Mouse (Mus musculus) cerebellum, adult 2 months (tissue): Measurements from ENCODE around the gene Rpl27. TPM values are rescaled to one million over a fixed set of nuclear protein-coding genes. Genes with fewer than 3 reads are reported as not detected.

Experiments used
- DNase-seq, 2 experiments: peaks; one replicate each; pipeline ENCODE4 v3.0.0; 2021
- H3K27ac ChIP-seq: fragments of 200-500 bp; 2 replicates; pipeline ENCODE4 v1.5.1; 2012; ENCODE audit warnings: low read length, control low read depth, inconsistent platforms; ENCODE audit not compliant: insufficient read depth
- H3K27me3 ChIP-seq: fragments of 200-500 bp; 2 replicates; pipeline ENCODE4 v1.6.1; 2012; ENCODE audit warnings: inconsistent platforms, mild to moderate bottlenecking, low read length, moderate library complexity; ENCODE audit not compliant: control insufficient read depth, insufficient read depth
- H3K4me1 ChIP-seq: fragments of 200-500 bp; 2 replicates; pipeline ENCODE4 v1.6.1; 2011; ENCODE audit warnings: low read length; ENCODE audit not compliant: control insufficient read depth, insufficient read depth
- H3K4me3 ChIP-seq: fragments of 200-500 bp; replicated peaks from 2 replicates; pipeline ENCODE3; 2011; ENCODE audit warnings: mild to moderate bottlenecking, low read depth, low read length, control low read depth; ENCODE audit not compliant: insufficient read depth
- CTCF ChIP-seq: fragments of 200-500 bp; IDR thresholded peaks from 2 replicates; pipeline ENCODE4 v1.5.1; 2011; ENCODE audit warnings: low read depth, mild to moderate bottlenecking, control low read depth, low read length, moderate library complexity, borderline replicate concordance; ENCODE audit not compliant: insufficient read depth
- POLR2A ChIP-seq: fragments of 200-500 bp; IDR thresholded peaks from 2 replicates; pipeline ENCODE4 v1.6.1; 2011; ENCODE audit warnings: low read length, control low read depth, borderline replicate concordance; ENCODE audit not compliant: insufficient read depth
- WGBS: fragments of 180-500 bp; shearing (Covaris S2); methylation state at CpG from one replicate; pipeline ENCODE4 v1.1.7; 2018; 5-methylcytosine and 5-hydroxymethylcytosine counted together
- polyA plus RNA-seq: library from polyadenylated mRNA; depleted of rRNA; stranded (reverse); fragments of >200 nt; gene quantifications from 2 replicates; pipeline ENCODE4 v1.2.3, GENCODE M21; 2012; rRNA removed

Gene Rpl27
- polyA plus RNA-seq: 400 and 422 TPM in 2 replicates

GRCm38 (mm10) chr11:101442127-101442693 lies at the start of gene Rpl27:
Gene Rpl27, plus strand, starts transcription at chr11:101442298.
- TF ChIP-seq POLR2A (peak; percentile 82), CTCF (peak; percentile 84)
- H3K4me3 ChIP-seq: peak within 1 kb of the TSS; percentile 61
- no peaks in the 10 kb centered on the region for H3K4me1 ChIP-seq
- no peak within 1 kb of the TSS for H3K27ac ChIP-seq
- no peaks in the 10 kb centered on the region for H3K27me3 ChIP-seq
- peak; percentile 98 to 99 for DNase-seq
- WGBS: under 1% methylated on average over 42 of the region's 42 CpGs

GRCm38 (mm10) chr11:101395110-101395509 lies 47.0 kb upstream of the Rpl27 start:
- H3K4me1 ChIP-seq: no peaks in the 10 kb centered on the region
- DNase-seq: peak; percentile 60
- TF ChIP-seq POLR2A (no peak), CTCF (peak; percentile 77)
- WGBS: 4% methylated on average over 8 of the region's 8 CpGs
- H3K27me3 ChIP-seq: no peaks in the 10 kb centered on the region
- H3K4me3 ChIP-seq: no peak overlapping the region
- H3K27ac ChIP-seq: no peak overlapping the region

- Histone ChIP-seq H3K4me1 (no peaks in the 10 kb centered on the region), H3K4me3 (no peak overlapping the region), H3K27me3 (no peaks in the 10 kb centered on the region), H3K27ac (no peak overlapping the region)
- no peak for TF ChIP-seq POLR2A
- no peak for TF ChIP-seq CTCF
- no peak for DNase-seq
- 72% methylated on average over 2 of the region's 2 CpGs for WGBS
Measured at GRCm38 (mm10) chr11:101415306-101415705, 26.8 kb upstream of the Rpl27 start.

- WGBS: 1% methylated on average over 11 of the region's 11 CpGs
- Histone ChIP-seq H3K27me3 (no peaks in the 10 kb centered on the region), H3K4me3 (peak overlapping the region; percentile 90), H3K4me1 (no peaks in the 10 kb centered on the region), H3K27ac (peak overlapping the region; percentile 55; the same call in 1 of the 2 replicates)
- no peak for TF ChIP-seq CTCF
- no peak for TF ChIP-seq POLR2A
- no peak for DNase-seq
Measured at GRCm38 (mm10) chr11:101416433-101417100, 25.5 kb upstream of the Rpl27 start.

DNA sequence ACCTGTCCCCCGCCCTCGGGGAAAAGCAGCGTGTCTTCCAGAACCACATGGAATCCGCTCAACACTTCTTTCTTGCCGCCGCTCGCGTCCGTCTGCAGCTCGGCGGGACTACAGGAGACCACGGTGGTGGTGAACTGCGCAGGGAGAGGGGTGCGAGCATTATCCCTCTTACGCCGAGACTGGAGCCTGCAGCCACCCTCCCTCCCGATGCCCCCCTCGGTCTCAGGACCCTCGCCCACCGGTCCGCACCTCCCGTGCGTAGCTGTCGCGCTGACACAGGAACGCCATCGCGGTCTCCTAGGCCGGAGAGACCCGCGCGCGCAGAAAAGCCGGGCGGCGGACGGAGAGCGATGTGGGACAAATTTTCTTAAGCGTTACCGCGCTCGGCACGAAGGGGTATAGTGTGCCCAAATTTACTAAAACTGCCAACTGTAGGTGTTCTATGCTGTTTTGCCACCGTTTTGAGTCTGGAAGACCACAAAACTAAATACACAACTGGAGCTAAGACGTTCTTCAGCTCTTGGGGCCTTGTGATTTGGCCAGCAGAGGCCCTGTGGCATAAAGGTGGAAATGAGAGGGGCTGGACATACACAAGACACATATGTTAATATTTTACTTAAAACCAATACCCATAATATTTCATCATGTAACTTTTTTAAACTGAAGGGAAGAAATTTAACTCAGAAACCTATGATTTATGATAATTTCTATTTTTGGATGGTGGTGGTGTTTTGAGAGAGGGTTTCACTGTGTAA lies 24.8 kb upstream of the Rpl27 start, which contains the start of gene Aarsd1:
TSS of gene Aarsd1 (minus strand) at position 515 of the 755 bp plus-strand sequence.
- peak within 1 kb of the TSS; percentile 90 for H3K4me3 ChIP-seq
- H3K4me1 ChIP-seq: no peaks in the 10 kb centered on the region
- DNase-seq: peak; percentile 90 to 95
- peak within 1 kb of the TSS; percentile 60 for H3K27ac ChIP-seq
- WGBS: under 1% methylated on average over 45 of the region's 45 CpGs
- TF ChIP-seq POLR2A (peak; percentile 77), CTCF (no peak)
- H3K27me3 ChIP-seq: no peaks in the 10 kb centered on the region

GRCm38 (mm10) chr11:101418991-101419390 lies 23.1 kb upstream of the Rpl27 start:
- TF ChIP-seq POLR2A (no peak), CTCF (no peak)
- Histone ChIP-seq H3K4me1 (no peaks in the 10 kb centered on the region; the same call in 1 of the 2 replicates), H3K27me3 (no peaks in the 10 kb centered on the region), H3K4me3 (no peak overlapping the region), H3K27ac (no peak overlapping the region)
- no peak for DNase-seq
- 48% methylated on average over 6 of the region's 6 CpGs for WGBS

- TF ChIP-seq CTCF: no peak
- TF ChIP-seq POLR2A: no peak
- WGBS: 33% methylated on average over 3 of the region's 3 CpGs
- no peak for DNase-seq
- no peaks in the 10 kb centered on the region for H3K27me3 ChIP-seq
- H3K27ac ChIP-seq: no peak overlapping the region
- peaks cover 4% of the 10 kb centered on the region for H3K4me1 ChIP-seq
- no peak overlapping the region for H3K4me3 ChIP-seq
Measured at GRCm38 (mm10) chr11:101419610-101420009, 22.5 kb upstream of the Rpl27 start.
